Mouse (Mus musculus): ENCODE data around the gene Arpc5. TPM values are rescaled to one million over a fixed set of nuclear protein-coding genes. Genes with fewer than 3 reads are reported as not detected.

Arpc5 gene
- total and polyA plus RNA-seq, 2 experiments from 2014 or later = 168 to 410 TPM

DNA sequence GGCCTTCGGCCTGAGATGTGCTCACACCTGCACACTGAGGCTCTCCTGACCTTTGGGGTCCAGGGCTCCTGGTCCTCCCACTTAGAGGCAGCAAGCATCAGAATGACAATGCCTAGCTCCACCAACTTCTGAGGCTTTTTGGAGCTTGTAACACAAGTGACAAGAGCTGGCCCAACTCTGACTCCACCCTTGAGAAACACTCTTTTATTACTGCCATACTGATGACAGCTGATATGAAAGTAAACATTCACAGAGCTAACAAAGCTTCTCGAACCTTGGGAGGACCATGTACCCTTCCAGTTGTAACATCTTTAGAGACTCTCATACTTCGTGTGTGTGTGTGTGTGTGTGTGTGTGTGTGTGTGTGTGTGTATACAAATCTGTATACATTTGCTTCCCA, 40.2 kb upstream of the Arpc5 start:
- no peak overlapping the region for H3K4me3 ChIP-seq (ENCODE audit: low read depth, low read length)
- no peak overlapping the region for H3K27ac ChIP-seq (ENCODE audit: low read depth, low read length)
- no peaks in the 10 kb centered on the region for H3K4me1 ChIP-seq (ENCODE audit: insufficient read depth, low read length)
- no peaks in the 10 kb centered on the region for H3K27me3 ChIP-seq (ENCODE audit: insufficient read depth, low read length)
- no peak for TF ChIP-seq CTCF (IDR thresholded peaks at IDR 0.05)
- no peaks in the 10 kb centered on the region for H3K36me3 ChIP-seq (ENCODE audit: insufficient read depth, low read length)
- H3K9me3 ChIP-seq (ENCODE audit: low read length) = no peaks in the 10 kb centered on the region
- WGBS = 85% methylated on average over 3 of the region's 3 CpGs
- H3K9ac ChIP-seq (replicated peaks; ENCODE audit: low read length, poor library complexity, severe bottlenecking) = no peak overlapping the region
- no peak overlapping the region for H3K4me2 ChIP-seq (ENCODE audit: low read depth, low read length, poor library complexity, severe bottlenecking)
- ATAC-seq (ENCODE audit: low FRiP score) (no peak), DNase-seq (ENCODE audit: low spot score) (no peak)

GRCm38 (mm10) chr1:152727604-152728236, 38.6 kb upstream of the Arpc5 start:
- H3K9me3 ChIP-seq (ENCODE audit: low read length) = no peaks in the 10 kb centered on the region
- 79% methylated on average over 4 of the region's 5 CpGs for WGBS
- TF ChIP-seq CTCF (IDR thresholded peaks at IDR 0.05) = no peak
- H3K36me3 ChIP-seq (ENCODE audit: insufficient read depth, low read length) = no peaks in the 10 kb centered on the region
- H3K4me2 ChIP-seq (ENCODE audit: low read depth, low read length, poor library complexity, severe bottlenecking) = no peak overlapping the region
- no peaks in the 10 kb centered on the region for H3K4me1 ChIP-seq (ENCODE audit: insufficient read depth, low read length)
- no peak overlapping the region for H3K9ac ChIP-seq (replicated peaks; ENCODE audit: low read length, poor library complexity, severe bottlenecking)
- no peak for ATAC-seq (ENCODE audit: low FRiP score)
- DNase-seq (ENCODE audit: low spot score) = no peak
- H3K27me3 ChIP-seq (ENCODE audit: insufficient read depth, low read length) = no peaks in the 10 kb centered on the region
- no peak overlapping the region for H3K4me3 ChIP-seq (ENCODE audit: low read depth, low read length)
- H3K27ac ChIP-seq (ENCODE audit: low read depth, low read length) = no peak overlapping the region

GRCm38 (mm10) chr1:152738793-152739192, 27.5 kb upstream of the Arpc5 start:
- DNase-seq (ENCODE audit: low spot score) (no peak), ATAC-seq (ENCODE audit: low FRiP score) (no peak)
- H3K36me3 ChIP-seq (ENCODE audit: insufficient read depth, low read length) = no peaks in the 10 kb centered on the region
- H3K4me2 ChIP-seq (ENCODE audit: low read depth, low read length, poor library complexity, severe bottlenecking) = no peak overlapping the region
- no peaks in the 10 kb centered on the region for H3K27me3 ChIP-seq (ENCODE audit: insufficient read depth, low read length)
- 93% methylated on average over 9 of the region's 9 CpGs for WGBS
- no peak for TF ChIP-seq CTCF (IDR thresholded peaks at IDR 0.05)
- no peak overlapping the region for H3K9ac ChIP-seq (replicated peaks; ENCODE audit: low read length, poor library complexity, severe bottlenecking)
- H3K9me3 ChIP-seq (ENCODE audit: low read length) = no peaks in the 10 kb centered on the region
- H3K4me3 ChIP-seq (ENCODE audit: low read depth, low read length) = no peak overlapping the region
- H3K27ac ChIP-seq (ENCODE audit: low read depth, low read length) = no peak overlapping the region
- no peaks in the 10 kb centered on the region for H3K4me1 ChIP-seq (ENCODE audit: insufficient read depth, low read length)

GRCm38 (mm10) chr1:152739374-152739773, 27.0 kb upstream of the Arpc5 start:
- TF ChIP-seq CTCF (IDR thresholded peaks at IDR 0.05) = no peak
- H3K27ac ChIP-seq (ENCODE audit: low read depth, low read length) = no peak overlapping the region
- H3K27me3 ChIP-seq (ENCODE audit: insufficient read depth, low read length) = no peaks in the 10 kb centered on the region
- 83% methylated on average over 11 of the region's 11 CpGs for WGBS
- no peaks in the 10 kb centered on the region for H3K9me3 ChIP-seq (ENCODE audit: low read length)
- no peak overlapping the region for H3K9ac ChIP-seq (replicated peaks; ENCODE audit: low read length, poor library complexity, severe bottlenecking)
- no peak overlapping the region for H3K4me3 ChIP-seq (ENCODE audit: low read depth, low read length)
- H3K4me1 ChIP-seq (ENCODE audit: insufficient read depth, low read length) = no peaks in the 10 kb centered on the region
- H3K36me3 ChIP-seq (ENCODE audit: insufficient read depth, low read length) = no peaks in the 10 kb centered on the region
- DNase-seq (ENCODE audit: low spot score) = no peak
- H3K4me2 ChIP-seq (ENCODE audit: low read depth, low read length, poor library complexity, severe bottlenecking) = no peak overlapping the region
- no peak for ATAC-seq (ENCODE audit: low FRiP score)

DNA sequence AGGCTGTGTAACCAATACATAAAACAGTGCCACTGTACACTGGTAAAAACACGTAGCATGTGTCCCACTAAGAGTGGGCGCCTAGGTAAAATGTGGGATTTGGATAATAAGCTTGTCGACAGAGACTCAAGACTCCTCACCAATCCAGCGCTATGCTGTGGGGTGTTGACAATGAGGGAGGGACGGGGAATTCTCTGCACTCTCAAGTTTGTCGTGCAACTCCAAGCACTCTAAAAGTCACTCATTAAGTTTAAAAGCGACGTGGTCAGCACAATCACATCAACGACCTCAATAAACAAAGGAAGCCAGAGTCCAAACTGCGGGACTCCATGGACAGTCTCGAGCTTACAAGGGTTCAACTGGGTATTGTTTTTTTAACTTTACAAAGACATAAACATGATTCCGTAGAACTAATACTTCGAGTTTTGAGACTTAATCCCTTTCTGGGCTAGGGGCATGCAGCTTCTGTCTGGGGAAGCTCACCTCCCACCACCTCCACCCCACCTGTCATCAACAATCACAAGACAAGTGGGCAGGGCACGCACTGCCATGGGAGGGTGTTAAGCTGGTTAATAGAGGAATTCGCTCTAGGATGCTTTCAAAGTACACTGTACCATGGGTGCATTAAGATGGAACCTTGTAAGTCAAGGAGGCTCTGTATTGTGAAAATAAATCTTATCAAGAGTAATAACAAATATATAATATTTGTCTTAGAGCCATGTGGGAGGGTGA, 23.1 kb upstream of the Arpc5 start:
- no peak overlapping the region for H3K4me2 ChIP-seq (ENCODE audit: low read depth, low read length, poor library complexity, severe bottlenecking)
- TF ChIP-seq CTCF (IDR thresholded peaks at IDR 0.05) = no peak
- H3K27ac ChIP-seq (ENCODE audit: low read depth, low read length) = no peak overlapping the region
- no peak overlapping the region for H3K4me3 ChIP-seq (ENCODE audit: low read depth, low read length)
- H3K9ac ChIP-seq (replicated peaks; ENCODE audit: low read length, poor library complexity, severe bottlenecking) = no peak overlapping the region
- DNase-seq (ENCODE audit: low spot score) (no peak), ATAC-seq (ENCODE audit: low FRiP score) (no peak)
- H3K9me3 ChIP-seq (ENCODE audit: low read length) = no peaks in the 10 kb centered on the region
- H3K27me3 ChIP-seq (ENCODE audit: insufficient read depth, low read length) = no peaks in the 10 kb centered on the region
- no peaks in the 10 kb centered on the region for H3K36me3 ChIP-seq (ENCODE audit: insufficient read depth, low read length)
- 78% methylated on average over 15 of the region's 15 CpGs for WGBS
- no peaks in the 10 kb centered on the region for H3K4me1 ChIP-seq (ENCODE audit: insufficient read depth, low read length)

GRCm38 (mm10) chr1:152746426-152746825, 19.9 kb upstream of the Arpc5 start:
- no peaks in the 10 kb centered on the region for H3K27me3 ChIP-seq (ENCODE audit: insufficient read depth, low read length)
- H3K4me1 ChIP-seq (ENCODE audit: insufficient read depth, low read length) = no peaks in the 10 kb centered on the region
- TF ChIP-seq CTCF (IDR thresholded peaks at IDR 0.05) = peak; percentile 90
- no peak overlapping the region for H3K4me2 ChIP-seq (ENCODE audit: low read depth, low read length, poor library complexity, severe bottlenecking)
- WGBS = 1% methylated on average over 5 of the region's 5 CpGs
- H3K9me3 ChIP-seq (ENCODE audit: low read length) = no peaks in the 10 kb centered on the region
- H3K4me3 ChIP-seq (ENCODE audit: low read depth, low read length) = no peak overlapping the region
- H3K27ac ChIP-seq (ENCODE audit: low read depth, low read length) = no peak overlapping the region
- ATAC-seq (ENCODE audit: low FRiP score) (peak; percentile 34; the same call in 1 of the 2 replicates), DNase-seq (ENCODE audit: low spot score) (peak; percentile 88)
- no peaks in the 10 kb centered on the region for H3K36me3 ChIP-seq (ENCODE audit: insufficient read depth, low read length)
- H3K9ac ChIP-seq (replicated peaks; ENCODE audit: low read length, poor library complexity, severe bottlenecking) = no peak overlapping the region

Data from midbrain, postnatal 0 days (tissue).